Mouse (Mus musculus): ENCODE results near the gene Ppp2r2c. TPM values are rescaled to one million over a fixed set of nuclear protein-coding genes. Genes with fewer than 3 reads are reported as not detected.

Gene Ppp2r2c
- polyA plus RNA-seq, 1 experiment from 2014 or later, result 0.40 TPM

DNA sequence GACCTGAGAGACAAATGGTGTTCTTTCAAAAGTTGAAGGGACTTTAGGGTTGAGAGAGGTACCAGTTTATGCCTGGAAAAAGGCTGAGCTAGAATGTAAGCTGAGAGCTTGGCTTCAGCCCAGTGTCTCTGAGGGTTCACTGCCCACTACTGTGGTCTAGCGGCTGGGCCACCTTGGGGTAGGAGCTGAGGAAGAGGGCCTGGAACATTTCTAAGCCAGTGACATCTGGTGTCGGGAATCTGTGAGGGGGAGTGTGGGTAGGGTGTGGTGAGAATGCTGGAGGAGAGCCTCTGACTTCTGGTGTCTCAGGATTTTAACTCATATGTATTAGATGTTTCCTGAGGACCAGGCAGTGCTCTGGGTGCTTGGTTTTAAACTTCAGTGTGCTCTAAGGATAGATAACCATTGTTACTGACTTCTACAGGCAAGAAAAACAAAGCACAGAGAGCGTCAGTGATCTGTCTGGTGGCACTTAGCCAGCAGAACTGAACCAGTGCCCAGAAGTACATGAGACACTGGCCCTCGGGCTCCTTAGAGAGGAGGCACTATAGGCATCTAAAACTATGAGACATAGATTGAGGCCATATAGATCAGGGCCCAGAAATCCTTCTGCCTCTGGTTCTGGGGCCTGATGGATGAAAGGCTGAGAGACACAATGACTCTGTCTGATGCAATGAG, 23.6 kb downstream of the Ppp2r2c start:
- WGBS, result 39% methylated on average over 4 of the region's 4 CpGs
- ATAC-seq, result no peak

GRCm38 (mm10) chr5:36893263-36893662, 24.9 kb downstream of the Ppp2r2c start:
- Histone ChIP-seq H3K4me1 (ENCODE audit: control insufficient read depth, insufficient read depth, low read length) (no peaks in the 10 kb centered on the region), H3K4me3 (ENCODE audit: low read length) (no peak overlapping the region), H3K27me3 (replicated peaks; ENCODE audit: control insufficient read depth, insufficient read depth, low read length) (no peaks in the 10 kb centered on the region), H3K36me3 (ENCODE audit: control insufficient read depth, insufficient read depth, low read length) (no peaks in the 10 kb centered on the region), H3K4me2 (ENCODE audit: low read depth, low read length) (no peak overlapping the region), H3K27ac (ENCODE audit: low read length) (no peak overlapping the region), H3K9ac (ENCODE audit: low read depth, low read length) (no peak overlapping the region), H3K9me3 (ENCODE audit: control insufficient read depth, low read length) (no peaks in the 10 kb centered on the region)
- ATAC-seq, result no peak
- 68% methylated on average over 9 of the region's 9 CpGs for WGBS

More for the DNA sequence above, 23.6 kb downstream of the Ppp2r2c start:
- Histone ChIP-seq H3K4me2 (ENCODE audit: low read depth, low read length) (no peak overlapping the region), H3K36me3 (ENCODE audit: control insufficient read depth, insufficient read depth, low read length) (no peaks in the 10 kb centered on the region), H3K4me1 (ENCODE audit: control insufficient read depth, insufficient read depth, low read length) (no peaks in the 10 kb centered on the region), H3K27me3 (replicated peaks; ENCODE audit: control insufficient read depth, insufficient read depth, low read length) (no peaks in the 10 kb centered on the region), H3K9me3 (ENCODE audit: control insufficient read depth, low read length) (no peaks in the 10 kb centered on the region), H3K4me3 (ENCODE audit: low read length) (no peak overlapping the region), H3K9ac (ENCODE audit: low read depth, low read length) (no peak overlapping the region), H3K27ac (ENCODE audit: low read length) (no peak overlapping the region)

DNA sequence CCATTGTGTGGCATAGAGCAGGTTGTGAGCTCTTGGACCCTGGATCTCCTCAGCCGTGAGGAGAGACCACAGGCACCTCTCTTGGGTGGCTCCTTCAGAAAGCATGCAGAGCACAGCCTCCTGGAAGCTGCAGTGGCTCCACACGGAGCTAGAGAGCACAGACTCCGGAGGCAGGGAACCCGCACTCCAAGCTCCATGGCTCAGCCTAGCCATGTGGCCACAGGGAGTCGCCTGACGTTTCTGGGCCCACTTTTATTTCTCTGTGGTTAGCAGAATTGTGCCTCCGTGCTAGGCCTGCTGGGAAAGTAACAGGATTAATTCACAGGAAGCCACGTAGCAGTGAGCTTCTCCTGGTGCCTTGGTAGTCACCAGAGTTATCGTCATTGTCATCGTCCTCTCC, 25.8 kb downstream of the Ppp2r2c start:
- Histone ChIP-seq H3K27me3 (replicated peaks; ENCODE audit: control insufficient read depth, insufficient read depth, low read length) (no peaks in the 10 kb centered on the region), H3K4me1 (ENCODE audit: control insufficient read depth, insufficient read depth, low read length) (no peaks in the 10 kb centered on the region), H3K4me3 (ENCODE audit: low read length) (no peak overlapping the region), H3K36me3 (ENCODE audit: control insufficient read depth, insufficient read depth, low read length) (no peaks in the 10 kb centered on the region), H3K4me2 (ENCODE audit: low read depth, low read length) (no peak overlapping the region), H3K9ac (ENCODE audit: low read depth, low read length) (no peak overlapping the region), H3K9me3 (ENCODE audit: control insufficient read depth, low read length) (no peaks in the 10 kb centered on the region), H3K27ac (ENCODE audit: low read length) (no peak overlapping the region)
- WGBS, result 65% methylated on average over 10 of the region's 10 CpGs
- no peak for ATAC-seq

DNA sequence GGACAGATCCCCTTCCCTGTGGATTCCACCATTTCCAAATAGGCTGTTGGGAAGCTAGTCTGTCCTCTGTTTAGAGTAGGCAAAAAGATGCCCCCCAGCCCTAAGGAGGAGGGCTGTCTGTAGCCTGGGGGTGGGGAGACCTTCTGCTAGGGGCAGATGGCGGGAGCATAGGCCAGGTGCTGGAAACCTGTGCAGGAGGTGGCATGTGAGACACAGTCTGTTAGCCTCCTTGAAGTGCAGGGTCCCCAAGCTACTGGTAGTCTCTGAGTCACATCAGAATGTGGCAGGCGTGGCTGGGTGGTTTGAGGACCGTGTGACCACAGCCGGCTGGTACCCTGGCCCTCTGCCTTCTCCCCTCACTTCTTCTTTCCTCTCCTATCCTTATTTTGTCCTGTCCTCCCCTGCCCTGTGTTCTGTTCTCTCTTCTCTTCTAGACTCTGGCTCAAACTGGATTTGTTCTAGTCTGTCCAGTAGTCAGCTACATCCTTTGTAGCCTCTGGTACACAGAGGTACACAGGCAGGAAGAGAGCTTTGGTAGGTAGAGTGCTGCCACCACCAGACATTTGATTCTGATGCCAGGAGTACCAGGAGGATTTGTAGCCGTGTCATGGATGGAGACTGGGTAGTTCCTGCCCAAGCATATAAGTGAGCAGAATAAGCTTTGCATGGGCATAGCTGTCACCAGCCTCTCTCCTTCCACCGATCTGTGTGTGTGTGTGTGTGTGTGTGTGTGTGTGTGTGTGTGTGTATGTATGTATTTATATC, 26.5 kb downstream of the Ppp2r2c start:
- no peaks in the 10 kb centered on the region for H3K9me3 ChIP-seq (ENCODE audit: control insufficient read depth, low read length)
- no peaks in the 10 kb centered on the region for H3K27me3 ChIP-seq (replicated peaks; ENCODE audit: control insufficient read depth, insufficient read depth, low read length)
- no peaks in the 10 kb centered on the region for H3K36me3 ChIP-seq (ENCODE audit: control insufficient read depth, insufficient read depth, low read length)
- WGBS, result 68% methylated on average over 6 of the region's 6 CpGs
- no peak overlapping the region for H3K9ac ChIP-seq (ENCODE audit: low read depth, low read length)
- no peak overlapping the region for H3K4me2 ChIP-seq (ENCODE audit: low read depth, low read length)
- H3K27ac ChIP-seq (ENCODE audit: low read length), result no peak overlapping the region
- no peaks in the 10 kb centered on the region for H3K4me1 ChIP-seq (ENCODE audit: control insufficient read depth, insufficient read depth, low read length)
- ATAC-seq, result no peak
- H3K4me3 ChIP-seq (ENCODE audit: low read length), result no peak overlapping the region

- H3K4me3 ChIP-seq (ENCODE audit: low read length), result no peak overlapping the region
- H3K9me3 ChIP-seq (ENCODE audit: control insufficient read depth, low read length), result no peaks in the 10 kb centered on the region
- H3K4me1 ChIP-seq (ENCODE audit: control insufficient read depth, insufficient read depth, low read length), result no peaks in the 10 kb centered on the region
- H3K4me2 ChIP-seq (ENCODE audit: low read depth, low read length), result no peak overlapping the region
- H3K27ac ChIP-seq (ENCODE audit: low read length), result no peak overlapping the region
- WGBS, result 74% methylated on average over 10 of the region's 10 CpGs
- no peak overlapping the region for H3K9ac ChIP-seq (ENCODE audit: low read depth, low read length)
- no peaks in the 10 kb centered on the region for H3K27me3 ChIP-seq (replicated peaks; ENCODE audit: control insufficient read depth, insufficient read depth, low read length)
- H3K36me3 ChIP-seq (ENCODE audit: control insufficient read depth, insufficient read depth, low read length), result no peaks in the 10 kb centered on the region
- ATAC-seq, result no peak
Measured at GRCm38 (mm10) chr5:36895621-36896573, 27.6 kb downstream of the Ppp2r2c start.

DNA sequence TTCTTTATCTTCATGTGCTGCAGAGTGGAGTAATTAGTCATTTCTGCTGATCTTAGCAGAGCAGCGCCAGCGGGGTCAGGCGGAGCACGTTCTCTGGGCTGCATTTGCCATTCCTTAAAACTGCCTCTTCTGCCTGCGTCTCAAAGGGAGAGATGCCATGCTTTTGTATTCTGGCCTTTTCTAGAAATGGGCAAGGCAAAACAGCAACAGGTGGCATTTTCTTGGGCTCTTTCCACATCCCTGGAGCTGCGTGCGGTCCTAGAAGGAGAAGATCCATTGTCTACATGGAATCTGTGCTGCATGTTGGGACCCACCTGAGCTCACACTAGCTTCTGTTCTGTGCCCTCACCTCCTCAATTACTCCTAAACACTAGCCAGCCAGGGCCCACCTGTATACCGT, 29.7 kb downstream of the Ppp2r2c start:
- H3K4me1 ChIP-seq (ENCODE audit: control insufficient read depth, insufficient read depth, low read length), result no peaks in the 10 kb centered on the region
- no peak overlapping the region for H3K9ac ChIP-seq (ENCODE audit: low read depth, low read length)
- H3K4me2 ChIP-seq (ENCODE audit: low read depth, low read length), result no peak overlapping the region
- H3K9me3 ChIP-seq (ENCODE audit: control insufficient read depth, low read length), result no peaks in the 10 kb centered on the region
- H3K4me3 ChIP-seq (ENCODE audit: low read length), result no peak overlapping the region
- H3K27me3 ChIP-seq (replicated peaks; ENCODE audit: control insufficient read depth, insufficient read depth, low read length), result no peaks in the 10 kb centered on the region
- ATAC-seq, result no peak
- no peak overlapping the region for H3K27ac ChIP-seq (ENCODE audit: low read length)
- H3K36me3 ChIP-seq (ENCODE audit: control insufficient read depth, insufficient read depth, low read length), result no peaks in the 10 kb centered on the region
- WGBS, result 84% methylated on average over 8 of the region's 8 CpGs

DNA sequence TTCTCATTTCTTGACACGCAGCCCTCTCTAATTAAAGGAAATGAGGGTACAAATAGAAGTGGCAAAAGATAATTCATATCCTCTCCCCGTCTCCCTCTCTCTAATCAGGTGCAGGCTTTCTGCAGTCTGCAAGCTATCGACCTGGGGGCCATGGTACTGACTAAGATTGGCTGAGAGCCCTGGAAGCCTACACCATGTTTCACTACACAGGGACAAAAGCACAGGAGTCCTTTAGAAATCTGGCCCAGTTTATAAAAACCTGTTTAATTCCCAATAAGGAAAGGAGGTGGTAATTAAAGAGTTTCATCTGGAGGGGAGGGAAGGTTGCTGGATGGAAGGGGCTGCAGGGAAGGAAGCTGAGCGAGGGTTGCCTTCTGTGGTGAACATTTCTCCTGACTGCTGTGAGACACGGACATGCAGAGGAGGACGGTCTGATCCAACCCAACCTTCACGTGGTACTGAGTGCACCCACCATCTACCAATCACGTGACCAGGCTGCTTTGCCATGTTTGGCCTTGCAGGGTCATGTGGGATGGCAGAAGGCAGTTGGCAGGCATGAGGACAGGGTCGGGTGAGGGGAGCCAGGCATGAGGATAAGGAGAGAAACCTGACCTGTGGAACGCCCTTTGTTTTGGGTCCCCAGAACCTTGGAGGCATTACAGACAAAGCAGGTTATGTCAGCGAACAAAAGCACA, 30.2 kb downstream of the Ppp2r2c start:
- no peaks in the 10 kb centered on the region for H3K9me3 ChIP-seq (ENCODE audit: control insufficient read depth, low read length)
- H3K4me3 ChIP-seq (ENCODE audit: low read length), result no peak overlapping the region
- H3K27me3 ChIP-seq (replicated peaks; ENCODE audit: control insufficient read depth, insufficient read depth, low read length), result no peaks in the 10 kb centered on the region
- H3K36me3 ChIP-seq (ENCODE audit: control insufficient read depth, insufficient read depth, low read length), result no peaks in the 10 kb centered on the region
- H3K4me1 ChIP-seq (ENCODE audit: control insufficient read depth, insufficient read depth, low read length), result no peaks in the 10 kb centered on the region
- no peak overlapping the region for H3K27ac ChIP-seq (ENCODE audit: low read length)
- no peak for ATAC-seq
- 78% methylated on average over 11 of the region's 11 CpGs for WGBS
- no peak overlapping the region for H3K9ac ChIP-seq (ENCODE audit: low read depth, low read length)
- no peak overlapping the region for H3K4me2 ChIP-seq (ENCODE audit: low read depth, low read length)

DNA sequence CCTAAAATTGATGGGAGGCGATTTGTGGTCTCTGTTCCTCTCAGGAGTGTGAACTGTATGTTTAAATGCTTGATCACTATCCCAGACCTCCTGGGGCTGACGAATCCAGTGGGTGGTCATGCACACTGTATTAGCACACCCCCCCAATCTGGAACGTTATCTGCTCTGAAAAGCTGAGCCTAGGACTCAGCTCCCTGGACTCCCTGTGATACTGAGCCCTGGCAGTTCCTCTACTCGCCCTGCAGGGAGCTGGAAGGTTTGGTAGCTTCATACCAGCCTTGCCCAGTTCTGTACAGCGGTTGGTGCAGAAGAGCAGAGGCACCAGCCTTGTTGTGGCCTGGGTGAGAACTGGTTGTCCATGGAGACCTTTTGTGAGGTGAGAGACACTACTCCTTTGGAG, 31.1 kb downstream of the Ppp2r2c start:
- Histone ChIP-seq H3K9ac (ENCODE audit: low read depth, low read length) (no peak overlapping the region), H3K4me1 (ENCODE audit: control insufficient read depth, insufficient read depth, low read length) (no peaks in the 10 kb centered on the region), H3K27me3 (replicated peaks; ENCODE audit: control insufficient read depth, insufficient read depth, low read length) (no peaks in the 10 kb centered on the region), H3K4me2 (ENCODE audit: low read depth, low read length) (no peak overlapping the region), H3K27ac (ENCODE audit: low read length) (no peak overlapping the region), H3K9me3 (ENCODE audit: control insufficient read depth, low read length) (no peaks in the 10 kb centered on the region), H3K4me3 (ENCODE audit: low read length) (no peak overlapping the region), H3K36me3 (ENCODE audit: control insufficient read depth, insufficient read depth, low read length) (no peaks in the 10 kb centered on the region)
- 70% methylated on average over 5 of the region's 5 CpGs for WGBS
- no peak for ATAC-seq

DNA sequence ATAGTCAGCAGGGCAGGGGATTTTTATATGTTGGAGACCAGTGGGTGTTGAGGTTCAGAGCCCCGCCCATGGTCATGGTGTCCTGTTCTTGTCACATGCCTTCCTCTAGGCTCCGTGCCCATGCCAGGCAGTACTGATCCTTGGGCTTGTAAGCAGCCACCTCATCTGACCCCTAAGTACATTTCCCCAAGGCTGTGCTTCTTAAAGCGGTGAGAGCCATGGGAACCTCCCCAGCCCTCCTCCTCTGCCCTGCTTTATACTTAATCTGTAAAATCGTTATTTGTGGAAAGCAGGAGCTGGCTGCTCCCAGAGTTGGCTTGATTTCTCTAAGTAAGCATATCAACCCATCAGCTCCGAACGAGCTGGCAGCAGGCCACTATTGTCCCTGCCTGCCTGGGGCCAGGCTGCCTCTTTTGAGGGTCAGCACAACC, 31.9 kb downstream of the Ppp2r2c start:
- H3K9me3 ChIP-seq (ENCODE audit: control insufficient read depth, low read length), result no peaks in the 10 kb centered on the region
- no peaks in the 10 kb centered on the region for H3K27me3 ChIP-seq (replicated peaks; ENCODE audit: control insufficient read depth, insufficient read depth, low read length)
- ATAC-seq, result no peak
- no peak overlapping the region for H3K4me2 ChIP-seq (ENCODE audit: low read depth, low read length)
- H3K9ac ChIP-seq (ENCODE audit: low read depth, low read length), result no peak overlapping the region
- H3K4me1 ChIP-seq (ENCODE audit: control insufficient read depth, insufficient read depth, low read length), result no peaks in the 10 kb centered on the region
- no peaks in the 10 kb centered on the region for H3K36me3 ChIP-seq (ENCODE audit: control insufficient read depth, insufficient read depth, low read length)
- WGBS, result 57% methylated on average over 6 of the region's 6 CpGs
- H3K4me3 ChIP-seq (ENCODE audit: low read length), result no peak overlapping the region
- no peak overlapping the region for H3K27ac ChIP-seq (ENCODE audit: low read length)
